Mouse (Mus musculus) ES-E14 (cell line): Measurements from ENCODE around the gene Hoxd10. TPM values are rescaled to one million over a fixed set of nuclear protein-coding genes. Genes with fewer than 3 reads are reported as not detected.

Experiments
- DNase-seq: peaks from one replicate; pipeline ENCODE4 v3.0.0-alpha.2; 2013; ENCODE audit warnings: low read depth, low spot score
- H3K27ac ChIP-seq: 2 replicates; pipeline ENCODE4 v1.5.1; 2012; ENCODE audit warnings: low read depth, mild to moderate bottlenecking, low read length, moderate library complexity, mixed read lengths; ENCODE audit not compliant: poor library complexity, insufficient read depth, severe bottlenecking
- H3K36me3 ChIP-seq: 2 replicates; pipeline ENCODE4 v1.6.1; 2012; ENCODE audit warnings: mild to moderate bottlenecking, low read length, moderate library complexity, mixed read lengths; ENCODE audit not compliant: control insufficient read depth, poor library complexity, insufficient read depth, severe bottlenecking
- H3K4me1 ChIP-seq, 2 experiments: fragments of 150-350 bp in 1 of 2; sonication (generic) in 1 of 2; 2 replicates each; pipeline ENCODE4 v1.6.1; 2012; ENCODE audit warnings: low read length in 2 of 2, mild to moderate bottlenecking in 1 of 2, mixed read lengths in 1 of 2; ENCODE audit not compliant: control insufficient read depth in 2 of 2, insufficient read depth in 2 of 2, poor library complexity in 1 of 2
- H3K4me3 ChIP-seq, 2 experiments: fragments of 150-350 bp in 1 of 2; sonication (generic) in 1 of 2; 2 replicates each; pipeline ENCODE4 v1.5.1; 2012; ENCODE audit warnings: low read length in 2 of 2, low read depth in 1 of 2, mild to moderate bottlenecking in 1 of 2, mixed read lengths in 1 of 2; ENCODE audit not compliant: insufficient read depth in 1 of 2, poor library complexity in 1 of 2, severe bottlenecking in 1 of 2
- H3K9ac ChIP-seq: 2 replicates; pipeline ENCODE4 v1.6.1; 2012; ENCODE audit warnings: low read depth, mild to moderate bottlenecking, low read length, mixed read lengths; ENCODE audit not compliant: poor library complexity, insufficient read depth, severe bottlenecking
- H3K9me3 ChIP-seq: fragments of 150-350 bp; sonication (generic); 2 replicates; pipeline ENCODE4 v1.6.1; 2012; ENCODE audit warnings: low read depth, mild to moderate bottlenecking, low read length; ENCODE audit not compliant: control insufficient read depth, insufficient read depth
- CHD2 ChIP-seq: IDR thresholded peaks from 2 replicates; pipeline ENCODE4 v1.6.1; 2014; ENCODE audit warnings: mild to moderate bottlenecking, low read depth, low read length, inconsistent platforms
- HCFC1 ChIP-seq: IDR thresholded peaks from 2 replicates; pipeline ENCODE4 v1.6.1; 2012; ENCODE audit warnings: low read length, inconsistent platforms, borderline replicate concordance; ENCODE audit not compliant: insufficient read depth
- MAFK ChIP-seq: IDR thresholded peaks from 2 replicates; pipeline ENCODE4 v1.6.1; 2014; ENCODE audit warnings: mild to moderate bottlenecking, low read depth, low read length, inconsistent platforms; ENCODE audit not compliant: insufficient read depth
- ZC3H11A ChIP-seq: IDR thresholded peaks from 2 replicates; pipeline ENCODE4 v1.6.1; 2012; ENCODE audit warnings: low read depth, mild to moderate bottlenecking, inconsistent platforms, low read length, borderline replicate concordance
- ZNF384 ChIP-seq: IDR thresholded peaks from 2 replicates; pipeline ENCODE4 v1.6.1; 2012; ENCODE audit warnings: low read depth, low read length, inconsistent platforms
- in situ Hi-C, 2 experiments: fragments of 600-800 bp; cut with MboI; formaldehyde crosslinking; loops; one replicate each; pipeline ENCODE4 v1.15.1; 2025; ENCODE audit warnings: low sequenced_read_pairs in 2 of 2, inconsistent platforms in 1 of 2; ENCODE audit not compliant: unreplicated experiment in 2 of 2
- total RNA-seq: library from RNA; depleted of rRNA; stranded (reverse); fragments of 300-350 nt; gene quantifications from 2 replicates; pipeline ENCODE4 v1.2.3, GENCODE M21; 2012

Hoxd10 gene
- total RNA-seq, 1 experiment: 0.40 TPM

DNA sequence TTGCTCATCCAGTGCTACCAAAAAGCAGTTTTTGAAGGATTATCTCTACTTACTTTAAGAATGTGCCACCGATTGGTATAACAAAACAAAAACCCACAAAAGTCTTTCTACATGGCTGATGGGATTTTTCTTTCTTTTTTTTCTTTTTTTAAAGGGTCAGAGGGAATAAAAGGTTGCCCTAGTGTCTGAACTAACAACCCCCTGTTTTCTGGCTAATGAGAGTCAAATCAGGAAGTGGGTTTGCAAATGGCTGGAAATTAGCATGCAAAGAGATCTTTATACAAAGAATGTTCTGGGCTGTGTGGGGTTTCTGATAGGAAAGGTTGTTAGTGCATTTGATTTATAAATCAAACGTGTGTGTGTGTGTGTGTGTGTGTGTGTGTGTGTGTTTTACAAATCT lies 28.7 kb downstream of the Hoxd10 start:
- peaks cover 0 to 12% of the 10 kb centered on the region in 2 experiments; a peak in 1 of 4 replicates for H3K4me1 ChIP-seq
- no peak overlapping the region for H3K27ac ChIP-seq
- in situ Hi-C loops: loop anchor here (25.0 kb wide), 2 partner anchors 592 to 867 kb away; no protein-coding TSS in a partner anchor
- H3K9ac ChIP-seq: no peak overlapping the region
- no peaks in the 10 kb centered on the region for H3K9me3 ChIP-seq
- no peak for TF ChIP-seq ZNF384
- TF ChIP-seq CHD2: no peak
- no peak for TF ChIP-seq HCFC1
- TF ChIP-seq MAFK: no peak
- no peak for TF ChIP-seq ZC3H11A
- DNase-seq: no peak
- no peak overlapping the region for H3K4me3 ChIP-seq
- H3K36me3 ChIP-seq: no peaks in the 10 kb centered on the region

DNA sequence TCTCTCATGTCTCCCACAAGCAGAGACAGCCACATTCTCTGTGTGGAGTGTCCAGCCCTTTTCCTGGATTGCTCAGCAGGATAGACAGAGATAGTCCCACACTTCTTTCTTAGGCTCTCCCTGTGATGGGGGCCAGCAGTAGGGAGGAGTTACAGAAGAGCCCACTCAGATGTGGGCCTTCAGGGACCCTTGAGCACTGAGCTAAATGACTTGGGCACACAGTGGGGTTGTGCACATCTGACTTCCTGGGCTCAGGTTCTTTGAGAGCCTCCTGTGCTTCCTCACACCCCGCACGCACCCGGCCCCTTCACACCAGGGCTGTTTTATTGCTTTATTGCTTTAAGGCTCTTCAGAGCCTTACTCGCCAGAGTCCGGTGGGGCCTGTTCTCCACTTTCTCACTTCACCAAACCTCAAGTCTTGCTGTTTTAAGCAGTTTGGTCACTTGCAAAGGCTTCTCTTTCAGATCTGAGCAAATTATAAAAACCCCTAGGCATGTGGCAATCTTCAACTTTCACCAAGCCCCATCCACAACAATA lies 29.3 kb downstream of the Hoxd10 start:
- TF ChIP-seq ZNF384: no peak
- DNase-seq: no peak
- Histone ChIP-seq H3K27ac (no peak overlapping the region), H3K4me3 (no peak overlapping the region), H3K36me3 (no peaks in the 10 kb centered on the region), H3K9me3 (no peaks in the 10 kb centered on the region), H3K9ac (no peak overlapping the region), H3K4me1 (peaks cover 0 to 12% of the 10 kb centered on the region in 2 experiments; a peak in 1 of 4 replicates)
- in situ Hi-C loops: loop anchor here (25.0 kb wide), 2 partner anchors 591 to 866 kb away; no protein-coding TSS in a partner anchor

- Histone ChIP-seq H3K9me3 (no peaks in the 10 kb centered on the region), H3K9ac (no peak overlapping the region), H3K4me3 (no peak overlapping the region), H3K27ac (no peak overlapping the region), H3K4me1 (peaks cover 0 to 12% of the 10 kb centered on the region in 2 experiments; a peak in 1 of 4 replicates), H3K36me3 (no peaks in the 10 kb centered on the region)
- in situ Hi-C loops: loop anchor here (25.0 kb wide), 2 partner anchors 590 to 865 kb away; no protein-coding TSS in a partner anchor
- TF ChIP-seq MAFK (no peak), ZNF384 (no peak), CHD2 (no peak), ZC3H11A (no peak), HCFC1 (no peak)
- no peak for DNase-seq
Measured at GRCm38 (mm10) chr2:74721882-74722281, 30.2 kb downstream of the Hoxd10 start.

GRCm38 (mm10) chr2:74722949-74723348 lies 31.2 kb downstream of the Hoxd10 start:
- Histone ChIP-seq H3K4me1 (peaks cover 0 to 12% of the 10 kb centered on the region in 2 experiments; a peak in 1 of 4 replicates), H3K27ac (no peak overlapping the region), H3K4me3 (no peak overlapping the region), H3K36me3 (no peaks in the 10 kb centered on the region), H3K9ac (no peak overlapping the region), H3K9me3 (no peaks in the 10 kb centered on the region)
- in situ Hi-C loops: loop anchor here (25.0 kb wide), 2 partner anchors 589 to 864 kb away; no protein-coding TSS in a partner anchor
- DNase-seq: no peak
- no peak for TF ChIP-seq MAFK
- no peak for TF ChIP-seq CHD2
